Mouse (Mus musculus): ENCODE results near the gene Gm5767. TPM values are rescaled to one million over a fixed set of nuclear protein-coding genes. Genes with fewer than 3 reads are reported as not detected.
"Not testable (repeated sequence)": the region's sequence is repeated elsewhere in the genome, so short reads cannot be mapped to it uniquely, and the experiment has no call there.

Gene Gm5767
- polyA plus RNA-seq, 3 experiments from 2014 or later: not detected

- ATAC-seq: no peak
These were observed 35.0 kb downstream of the Gm5767 start for GRCm38 (mm10) chr16:8715513-8716080.

DNA sequence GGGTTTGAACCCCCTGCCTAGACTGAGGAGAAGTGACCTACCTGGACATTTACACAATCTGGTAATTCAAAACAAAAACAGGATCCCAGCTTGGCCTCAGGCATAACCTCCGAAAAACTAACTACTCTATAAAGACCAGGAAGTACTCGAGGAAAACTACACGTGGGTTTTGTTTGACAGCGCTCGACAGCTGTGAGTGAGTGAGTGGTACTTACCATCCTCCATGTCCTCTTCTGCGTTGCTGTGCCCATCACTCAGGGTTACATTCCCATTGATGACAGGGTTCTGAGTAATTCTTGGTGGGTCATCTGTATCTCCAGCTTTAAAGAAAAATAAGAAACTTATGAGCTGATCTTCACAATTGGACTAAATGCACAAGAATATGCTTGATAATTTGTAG, 35.7 kb downstream of the Gm5767 start:
- no peak for ATAC-seq

DNA sequence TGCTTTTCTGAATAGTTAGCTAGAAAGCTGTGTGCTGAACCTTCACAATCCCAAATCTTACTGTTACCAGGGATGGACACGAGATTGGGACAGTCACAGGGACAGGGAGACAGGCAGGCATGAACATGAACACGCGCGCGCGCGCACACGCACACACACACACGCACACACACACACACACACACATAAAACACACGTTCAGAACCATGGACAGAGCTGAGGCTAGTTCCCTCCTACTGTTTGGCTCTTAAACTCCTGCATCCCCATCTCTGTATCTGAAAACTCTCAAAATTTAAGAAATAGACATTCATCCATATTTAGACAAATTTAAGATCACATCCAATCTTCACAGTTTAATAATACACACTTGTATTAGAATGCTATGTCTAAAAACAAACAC, 37.2 kb downstream of the Gm5767 start:
- no peak for ATAC-seq

DNA sequence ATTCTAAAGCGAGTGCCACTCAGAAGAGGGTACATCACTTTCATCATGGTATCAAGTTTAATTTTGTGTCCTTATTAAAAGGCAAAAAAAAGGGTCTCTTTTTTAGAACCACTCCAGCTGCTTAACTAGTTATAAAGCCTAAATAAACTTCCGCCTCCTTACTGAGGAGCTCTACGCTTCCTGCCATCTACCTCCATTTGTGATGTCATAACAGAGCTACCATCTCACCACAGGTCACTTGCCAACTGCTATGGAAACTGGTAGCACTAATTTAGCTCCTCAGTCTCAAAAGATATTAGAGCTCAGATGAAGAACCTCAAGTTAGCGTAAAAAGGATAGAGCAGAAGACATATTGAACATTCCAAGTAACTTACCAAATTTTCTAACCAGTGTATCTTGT, 39.9 kb downstream of the Gm5767 start:
- ATAC-seq: peak; percentile 70

DNA sequence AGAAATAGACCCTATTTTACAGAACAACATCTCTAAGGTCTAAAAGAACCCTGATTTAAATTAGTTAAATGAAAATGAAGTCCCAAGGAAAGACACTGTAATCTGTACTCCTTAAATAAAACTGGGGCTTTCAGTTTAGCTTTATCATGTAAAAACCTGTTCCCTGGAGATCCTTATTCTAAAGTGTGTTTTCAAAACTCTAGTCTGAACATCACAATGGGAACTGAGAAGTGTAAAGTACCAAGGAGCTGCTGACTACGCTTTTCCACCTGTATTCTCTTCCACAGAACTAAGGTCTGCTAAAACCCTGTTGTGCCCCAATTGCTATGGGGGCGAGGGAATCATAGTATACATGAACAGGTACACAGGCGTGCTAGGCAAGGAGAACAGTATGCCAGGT, 43.5 kb downstream of the Gm5767 start:
- no peak for ATAC-seq

GRCm38 (mm10) chr16:8725807-8726206, 45.2 kb downstream of the Gm5767 start:
- ATAC-seq: no peak

- ATAC-seq: peak; percentile 55
These were observed 47.7 kb downstream of the Gm5767 start for GRCm38 (mm10) chr16:8728111-8728748.

GRCm38 (mm10) chr16:8731630-8732029, 51.1 kb downstream of the Gm5767 start:
- ATAC-seq: no peak

GRCm38 (mm10) chr16:8732450-8732849, 51.9 kb downstream of the Gm5767 start:
- ATAC-seq: not testable (repeated sequence)

Other genes starting within 250 kb of the Gm5767 start
- gene Mettl22, start 210.0 kb upstream of the Gm5767 start, polyA plus RNA-seq (2017; shearing (Covaris generic)): 10 to 100 TPM; 10.2 to 18.3 (median 17.8) TPM
- gene Abat, start 167.3 kb upstream of the Gm5767 start, polyA plus RNA-seq (2017; shearing (Covaris generic)): 1 to 10 TPM in 2 of 3 experiments, under 1 TPM in 1; 0.67 to 1.3 (median 1.1) TPM
- gene Pmm2, start 43.1 kb upstream of the Gm5767 start, polyA plus RNA-seq (2017; shearing (Covaris generic)): 100 to 1,000 TPM in 1 of 3 experiments, 10 to 100 TPM in 2; 89.9 to 115 (median 99.3) TPM
- gene Tmem186, start 43.1 kb upstream of the Gm5767 start, polyA plus RNA-seq (2017; shearing (Covaris generic)): 10 to 100 TPM in 2 of 3 experiments, 1 to 10 TPM in 1; 8.0 to 12.6 (median 12.5) TPM
- 10 to 100 TPM; 14.0 to 53.9 (median 14.9) TPM for gene Carhsp1, start 8.6 kb upstream of the Gm5767 start, polyA plus RNA-seq (2017; shearing (Covaris generic))
- gene Usp7, start 111.5 kb downstream of the Gm5767 start, polyA plus RNA-seq (2017; shearing (Covaris generic)): 10 to 100 TPM; 27.3 to 48.2 (median 47.7) TPM
- gene 1810013L24Rik, start 149.3 kb downstream of the Gm5767 start, polyA plus RNA-seq (2017; shearing (Covaris generic)): 10 to 100 TPM; 17.9 to 21.0 (median 20.3) TPM